Mouse (Mus musculus): ENCODE data around the gene Slc50a1.

GRCm38 (mm10) chr3:89238494-89238893 is 31.9 kb downstream of the Slc50a1 start:
- TF ChIP-seq CTCF (IDR thresholded peaks at IDR 0.05; ENCODE audit: insufficient read depth, low read length) = no peak
- no peak for TF ChIP-seq POLR2A (IDR thresholded peaks at IDR 0.05; ENCODE audit: borderline replicate concordance, extremely low read depth, low read depth, low read length)
